8 mouse cellular contexts compared by ENCODE assay signal in the genomic region with DNA sequence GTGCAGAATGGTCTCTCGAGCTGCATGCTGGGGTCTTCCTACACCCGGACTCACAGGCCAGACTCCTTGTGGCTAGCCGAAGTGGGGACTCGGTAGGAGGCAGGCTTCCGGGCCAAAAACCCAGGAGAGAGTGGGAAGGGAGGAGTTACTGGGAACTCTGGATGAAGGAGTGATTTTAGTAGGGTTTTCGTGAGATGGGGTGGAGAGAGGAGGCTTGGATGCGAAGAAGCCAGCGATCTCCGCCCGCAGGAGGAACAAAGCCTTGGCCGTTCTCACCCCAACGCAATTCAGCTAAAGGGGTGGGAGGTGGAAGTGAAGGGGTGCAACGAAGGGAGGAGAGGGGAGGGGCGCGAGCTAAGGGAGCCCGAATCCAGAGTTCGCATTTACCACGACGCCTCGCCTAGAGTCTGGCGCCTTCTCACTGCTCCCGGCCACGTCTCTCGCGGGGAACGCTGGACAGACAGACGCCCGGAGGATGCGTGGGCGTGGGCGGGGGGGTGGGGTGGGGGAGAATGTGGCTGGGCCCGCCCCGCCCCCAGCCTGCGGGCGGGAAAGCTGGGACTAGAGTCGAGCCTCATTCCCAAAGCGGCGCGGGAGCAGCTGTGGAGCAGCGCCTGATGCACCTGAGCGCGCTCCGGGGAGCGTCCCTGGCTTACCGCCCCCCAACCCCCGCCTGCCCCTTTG.
DNase-seq lines count a peak whose midpoint lies in the region; ATAC-seq lines count a peak whose summit lies in the region.

No protein-coding gene starts in this region.

- intact Hi-C loops in left cerebral cortex, postnatal 25 days (cut with DNase I), result loop anchor here (1.0 kb wide), 1 partner anchor 173 kb away; a partner anchor contains a TSS

- 1% methylated on average over 27 of the region's 46 CpGs for WGBS in intestine, embryonic 14.5 days

- peak; percentile 58 for DNase-seq in adrenal gland, adult 2 months
- DNase-seq in embryo, embryonic 10.5 days (ENCODE audit: low spot score), result peak; percentile 73
- DNase-seq in gastrocnemius, postnatal 25 days, result peak; percentile 68
- DNase-seq in intestine, embryonic 14.5 days (ENCODE audit: low spot score), result peak; percentile 77
- DNase-seq in left cerebral cortex, postnatal 25 days (ENCODE audit: low spot score in 2 of 2), result peak; percentile 40 to 47
- peak; percentile 43 for DNase-seq in right cerebral cortex, postnatal 25 days
- no peak for DNase-seq in c-Kit-positive CD71-positive TER-119-positive erythroid progenitor cells, embryonic 14.5 days (ENCODE audit: low spot score)

- H3K36me3 ChIP-seq in intestine, embryonic 14.5 days (ENCODE audit: control insufficient read depth, insufficient read depth, low read length), result no peaks in the 10 kb centered on the region
- no peaks in the 10 kb centered on the region for H3K36me3 ChIP-seq in megakaryocyte, embryonic 14.5 days (replicated peaks; ENCODE audit: low read length)

- peak overlapping the region; percentile 99 for H3K4me2 ChIP-seq in intestine, embryonic 14.5 days (ENCODE audit: low read length)

- H3K27ac ChIP-seq in intestine, embryonic 14.5 days (ENCODE audit: low read depth), result peak overlapping the region; percentile 34; the same call in 1 of the 2 replicates

- H3K4me3 ChIP-seq in intestine, embryonic 14.5 days (ENCODE audit: low read depth, low read length), result peak overlapping the region; percentile 49
- H3K4me3 ChIP-seq in megakaryocyte, embryonic 14.5 days (replicated peaks), result peak overlapping the region; percentile 90

- no peaks in the 10 kb centered on the region for H3K27me3 ChIP-seq in intestine, embryonic 14.5 days (replicated peaks; ENCODE audit: control insufficient read depth, insufficient read depth, low read length)
- H3K27me3 ChIP-seq in megakaryocyte, embryonic 14.5 days (replicated peaks), result peaks cover 33% of the 10 kb centered on the region

- peaks cover 2% of the 10 kb centered on the region; the same call in 1 of the 2 replicates for H3K9me3 ChIP-seq in intestine, embryonic 14.5 days (ENCODE audit: control insufficient read depth, low read length)
- H3K9me3 ChIP-seq in megakaryocyte, embryonic 14.5 days, result peaks cover 16% of the 10 kb centered on the region

- ATAC-seq in intestine, embryonic 14.5 days (replicated peaks; ENCODE audit: low FRiP score, low TSS enrichment, low read depth), result peak; percentile 80

- H3K9ac ChIP-seq in intestine, embryonic 14.5 days (ENCODE audit: low read length), result peak overlapping the region; percentile 60

- H3K4me1 ChIP-seq in intestine, embryonic 14.5 days (replicated peaks; ENCODE audit: control insufficient read depth, insufficient read depth, low read length), result 0 out of 2 replicates have a peak, but pooled peaks cover 3% of the 10 kb centered on the region
- peaks cover 28% of the 10 kb centered on the region for H3K4me1 ChIP-seq in megakaryocyte, embryonic 14.5 days
